Mouse (Mus musculus) CH12.LX (cell line): ENCODE measurements around the gene D1Ertd622e. TPM values are rescaled to one million over a fixed set of nuclear protein-coding genes. Genes with fewer than 3 reads are reported as not detected.
A peak's percentile ranks its signal among the peaks of the same experiment; 100 is the strongest.

Source experiments
- DNase-seq: peaks from one replicate; pipeline ENCODE4 v3.0.0-alpha.2; 2013; ENCODE audit errors: extremely low read depth
- H3K27ac ChIP-seq: 2 replicates; pipeline ENCODE4 v1.5.1; 2012; ENCODE audit warnings: low read depth, mild to moderate bottlenecking, control low read depth, moderate library complexity; ENCODE audit not compliant: insufficient read depth
- H3K27me3 ChIP-seq: replicated peaks from 2 replicates; pipeline ENCODE3; 2012; ENCODE audit warnings: inconsistent platforms
- H3K36me3 ChIP-seq, 2 experiments: replicated peaks in 1 of 2; 2 replicates each; pipeline versions ENCODE3 to v1.6.1; 2012; ENCODE audit warnings: inconsistent platforms in 1 of 2, low read length in 1 of 2, mild to moderate bottlenecking in 1 of 2, mixed read lengths in 1 of 2, moderate library complexity in 1 of 2; ENCODE audit not compliant: control insufficient read depth in 1 of 2, insufficient read depth in 1 of 2
- H3K4me1 ChIP-seq, 2 experiments: 2 replicates each; pipeline ENCODE4 v1.6.1; 2012; ENCODE audit warnings: inconsistent platforms in 1 of 2, moderate library complexity in 1 of 2; ENCODE audit not compliant: insufficient read depth in 2 of 2, control insufficient read depth in 1 of 2
- H3K4me2 ChIP-seq: 2 replicates; pipeline ENCODE4 v1.6.1; 2012; ENCODE audit warnings: low read depth, mild to moderate bottlenecking, control low read depth; ENCODE audit not compliant: poor library complexity, insufficient read depth, severe bottlenecking
- H3K4me3 ChIP-seq, 3 experiments: fragments of 150-350 bp in 1 of 3; sonication (generic) in 1 of 3; replicated peaks in 1 of 3; 2 replicates each; pipeline versions ENCODE3 to v1.5.1; 2011 to 2012; ENCODE audit warnings: low read depth in 2 of 3, low read length in 2 of 3, mild to moderate bottlenecking in 2 of 3, moderate library complexity in 2 of 3, control low read depth in 1 of 3, improper control_type of control experiment in 1 of 3, inconsistent platforms in 1 of 3, mixed read lengths in 1 of 3; ENCODE audit not compliant: poor library complexity in 1 of 3
- H3K79me2 ChIP-seq: replicated peaks from 2 replicates; pipeline ENCODE4 v1.6.1; 2012; ENCODE audit warnings: mild to moderate bottlenecking, moderate library complexity; ENCODE audit not compliant: control insufficient read depth, poor library complexity, insufficient read depth, severe bottlenecking; ENCODE audit errors: extremely low read depth
- H3K9ac ChIP-seq: 2 replicates; pipeline ENCODE4 v1.6.1; 2012; ENCODE audit warnings: low read depth, mild to moderate bottlenecking, control low read depth, moderate library complexity; ENCODE audit not compliant: insufficient read depth
- H3K9me3 ChIP-seq: replicated peaks from 2 replicates; pipeline ENCODE3; 2012; ENCODE audit warnings: low read length, inconsistent platforms, mixed read lengths
- BHLHE40 ChIP-seq: IDR thresholded peaks from 2 replicates; pipeline ENCODE4 v1.6.1; 2011; ENCODE audit warnings: mild to moderate bottlenecking, low read depth, low read length, improper control_type of control experiment
- CHD2 ChIP-seq: IDR thresholded peaks from 2 replicates; pipeline ENCODE4 v1.6.1; 2011; ENCODE audit warnings: low read length, improper control_type of control experiment
- ELF1 ChIP-seq: IDR thresholded peaks from 2 replicates; pipeline ENCODE4 v1.6.1; 2014; ENCODE audit warnings: low read depth, mild to moderate bottlenecking, inconsistent platforms, low read length, improper control_type of control experiment
- EP300 ChIP-seq: IDR thresholded peaks from 2 replicates; pipeline ENCODE4 v1.6.1; 2011; ENCODE audit warnings: low read length, improper control_type of control experiment
- ETS1 ChIP-seq: conservative IDR thresholded peaks from 2 replicates; pipeline ENCODE4 v1.6.1; 2012; ENCODE audit warnings: low read depth, mild to moderate bottlenecking, inconsistent platforms, low read length, improper control_type of control experiment, moderate library complexity
- IRF4 ChIP-seq: IDR thresholded peaks from 2 replicates; pipeline ENCODE4 v1.6.1; 2014; ENCODE audit warnings: low read depth, mild to moderate bottlenecking, inconsistent platforms, low read length, improper control_type of control experiment
- JUN ChIP-seq: IDR thresholded peaks from 2 replicates; pipeline ENCODE4 v1.6.1; 2011; ENCODE audit warnings: low read depth, mild to moderate bottlenecking, low read length, improper control_type of control experiment, moderate library complexity; ENCODE audit not compliant: insufficient read depth
- JUND ChIP-seq: conservative IDR thresholded peaks from 2 replicates; pipeline ENCODE4 v1.6.1; 2011; ENCODE audit warnings: low read depth, low read length, improper control_type of control experiment
- KAT2A ChIP-seq: IDR thresholded peaks from 2 replicates; pipeline ENCODE4 v1.6.1; 2012; ENCODE audit warnings: low read length, improper control_type of control experiment, inconsistent platforms; ENCODE audit not compliant: insufficient replicate concordance
- MAFK ChIP-seq: IDR thresholded peaks from 2 replicates; pipeline ENCODE4 v1.6.1; 2011; ENCODE audit warnings: low read length, improper control_type of control experiment; ENCODE audit not compliant: insufficient replicate concordance
- MAX ChIP-seq: IDR thresholded peaks from 2 replicates; pipeline ENCODE4 v1.6.1; 2011; ENCODE audit warnings: low read length, improper control_type of control experiment
- MAZ ChIP-seq: IDR thresholded peaks from 2 replicates; pipeline ENCODE4 v1.6.1; 2012; ENCODE audit warnings: low read depth, mild to moderate bottlenecking, inconsistent platforms, low read length, improper control_type of control experiment, moderate library complexity
- MEF2A ChIP-seq: IDR thresholded peaks from 2 replicates; pipeline ENCODE4 v1.6.1; 2014; ENCODE audit warnings: low read depth, mild to moderate bottlenecking, inconsistent platforms, low read length, improper control_type of control experiment, borderline replicate concordance
- MXI1 ChIP-seq: IDR thresholded peaks from 2 replicates; pipeline ENCODE4 v1.6.1; 2011; ENCODE audit warnings: mild to moderate bottlenecking, low read depth, low read length, improper control_type of control experiment
- MYC ChIP-seq: IDR thresholded peaks from 2 replicates; pipeline ENCODE4 v1.6.1; 2011; ENCODE audit warnings: low read depth, mild to moderate bottlenecking, improper control_type of control experiment, low read length
- NELFE ChIP-seq: IDR thresholded peaks from 2 replicates; pipeline ENCODE4 v1.6.1; 2011; ENCODE audit warnings: low read depth, low read length, improper control_type of control experiment
- PAX5 ChIP-seq: IDR thresholded peaks from 2 replicates; pipeline ENCODE4 v1.6.1; 2012; ENCODE audit warnings: low read length, inconsistent platforms, mixed read lengths
- RAD21 ChIP-seq: IDR thresholded peaks from 2 replicates; pipeline ENCODE4 v1.6.1; 2011; ENCODE audit warnings: low read depth, mild to moderate bottlenecking, low read length, improper control_type of control experiment, moderate library complexity
- RCOR1 ChIP-seq: conservative IDR thresholded peaks from 2 replicates; pipeline ENCODE4 v1.6.1; 2012; ENCODE audit warnings: low read depth, mild to moderate bottlenecking, inconsistent platforms, low read length, improper control_type of control experiment
- TBP ChIP-seq: conservative IDR thresholded peaks from 2 replicates; pipeline ENCODE4 v1.6.1; 2011; ENCODE audit warnings: low read depth, low read length, improper control_type of control experiment
- TCF12 ChIP-seq: IDR thresholded peaks from 2 replicates; pipeline ENCODE4 v1.6.1; 2014; ENCODE audit warnings: low read depth, mild to moderate bottlenecking, inconsistent platforms, low read length, improper control_type of control experiment
- UBTF ChIP-seq: IDR thresholded peaks from 2 replicates; pipeline ENCODE4 v1.6.1; 2012; ENCODE audit warnings: low read depth, mild to moderate bottlenecking, inconsistent platforms, low read length, improper control_type of control experiment, moderate library complexity
- USF2 ChIP-seq: conservative IDR thresholded peaks from 2 replicates; pipeline ENCODE4 v1.6.1; 2011; ENCODE audit warnings: low read depth, low read length, improper control_type of control experiment
- ZC3H11A ChIP-seq: IDR thresholded peaks from 2 replicates; pipeline ENCODE4 v1.6.1; 2012; ENCODE audit warnings: low read depth, mild to moderate bottlenecking, inconsistent platforms, low read length, improper control_type of control experiment
- ZKSCAN1 ChIP-seq: IDR thresholded peaks from 2 replicates; pipeline ENCODE4 v1.6.1; 2012; ENCODE audit warnings: low read depth, inconsistent platforms, low read length, improper control_type of control experiment, borderline replicate concordance
- ZNF384 ChIP-seq: IDR thresholded peaks from 2 replicates; pipeline ENCODE4 v1.6.1; 2012; ENCODE audit warnings: low read depth, low read length, improper control_type of control experiment, inconsistent platforms
- dilution Hi-C: fragments of 300-500 bp; cut with MboI; formaldehyde crosslinking; loops from 2 replicates; pipeline ENCODE4 v1.14.3; 2020; ENCODE audit warnings: low sequenced_read_pairs; ENCODE audit not compliant: extremely low pct_unique_long_range_greater_than_20kb, extremely low pct_ligation_motif_present
- in situ Hi-C: fragments of 300-500 bp; cut with MboI; formaldehyde crosslinking; loops from 3 replicates; pipeline ENCODE4 v1.14.3; 2019; ENCODE audit warnings: low sequenced_read_pairs, low pct_ligation_motif_present, low pct_unique_long_range_greater_than_20kb, mixed read lengths
- polyA plus RNA-seq: library from polyadenylated mRNA; unstranded; fragments of >175 nt; gene quantifications from 2 replicates; pipeline ENCODE4 v1.2.1, GENCODE M21; 2012; ENCODE audit warnings: low read depth; ENCODE audit not compliant: insufficient read length
- total RNA-seq, 2 experiments: library from RNA; depleted of rRNA; stranded (reverse); fragments of 300-350 nt in 1 of 2; fragments of >200 nt in 1 of 2; gene quantifications; 2 replicates each; pipeline ENCODE4 v1.2.3; 2012 to 2014

Gene D1Ertd622e
- total and polyA plus RNA-seq, 3 experiments, result 9.0 to 27.3 (median 22.1) TPM

- no peaks in the 10 kb centered on the region for H3K79me2 ChIP-seq
- H3K9me3 ChIP-seq, result no peaks in the 10 kb centered on the region
- H3K9ac ChIP-seq, result no peak overlapping the region
- no peak for TF ChIP-seq RCOR1
- TF ChIP-seq BHLHE40, result peak; percentile 47; the same call in 1 of the 2 replicates
- no peak for TF ChIP-seq CHD2
- TF ChIP-seq TCF12, result no peak
- no peak for TF ChIP-seq UBTF
- no peak for TF ChIP-seq MAZ
- TF ChIP-seq MXI1, result no peak
- TF ChIP-seq TBP, result 0 out of 2 replicates have a peak, but pooled peaks have one; percentile 26
- TF ChIP-seq NELFE, result no peak
- TF ChIP-seq MAX, result no peak
- TF ChIP-seq ETS1, result peak; percentile 50
- TF ChIP-seq PAX5, result no peak
- TF ChIP-seq IRF4, result peak; percentile 49
- TF ChIP-seq ELF1, result no peak
- peak; percentile 97 for TF ChIP-seq ZNF384
- TF ChIP-seq ZC3H11A, result no peak
- no peak for TF ChIP-seq JUN
- no peak for TF ChIP-seq KAT2A
- TF ChIP-seq RAD21, result no peak
- TF ChIP-seq EP300, result no peak; the same call in 1 of the 2 replicates
- no peak for TF ChIP-seq MAFK
- no peak for TF ChIP-seq MEF2A
- TF ChIP-seq, all 38 proteins: peak for 5
- no peak overlapping the region for H3K4me3 ChIP-seq
- dilution Hi-C loops, result no loop called here
- no peak overlapping the region for H3K27ac ChIP-seq
- peak; percentile 86 for DNase-seq
- no peaks in the 10 kb centered on the region for H3K27me3 ChIP-seq
- in situ Hi-C loops, result no loop called here
- peak overlapping the region; percentile 96; the same call in 1 of the 2 replicates for H3K4me2 ChIP-seq
- no peaks in the 10 kb centered on the region for H3K36me3 ChIP-seq
- H3K4me1 ChIP-seq, result peaks cover 0 to 32% of the 10 kb centered on the region in 2 experiments; a peak in 2 of 4 replicates
Observed at GRCm38 (mm10) chr1:97580270-97580669, 81.6 kb downstream of the D1Ertd622e start.

DNA sequence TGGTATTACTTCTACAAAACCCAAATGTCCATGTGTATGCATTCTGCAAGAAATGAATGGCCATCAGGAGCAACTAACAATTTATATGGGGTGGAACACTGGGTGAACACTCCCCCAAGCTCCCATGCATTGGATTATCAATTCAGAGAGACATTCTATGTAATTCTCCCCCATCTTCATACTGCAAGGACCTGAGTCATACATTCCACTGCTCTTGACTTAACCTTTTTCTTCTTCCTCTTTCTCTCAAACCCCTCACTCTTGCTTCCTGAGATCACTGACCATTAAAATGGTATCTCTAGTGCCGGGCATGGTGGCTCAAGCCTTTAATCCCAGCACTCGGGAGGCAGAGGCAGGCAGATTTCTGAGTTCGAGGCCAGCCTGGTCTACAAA is 83.9 kb downstream of the D1Ertd622e start:
- DNase-seq, result peak; percentile 39
- Histone ChIP-seq H3K9ac (no peak overlapping the region), H3K27ac (no peak overlapping the region), H3K79me2 (no peaks in the 10 kb centered on the region), H3K4me3 (no peak overlapping the region), H3K36me3 (no peaks in the 10 kb centered on the region), H3K4me1 (peaks cover 0 to 19% of the 10 kb centered on the region in 2 experiments; a peak in 2 of 4 replicates), H3K9me3 (no peaks in the 10 kb centered on the region), H3K27me3 (no peaks in the 10 kb centered on the region), H3K4me2 (no peak overlapping the region)
- TF ChIP-seq KAT2A (no peak), CHD2 (no peak), JUN (peak; percentile 55), JUND (peak; percentile 76), ZNF384 (peak; percentile 21; the same call in 1 of the 2 replicates), EP300 (peak; percentile 71; the same call in 1 of the 2 replicates), MXI1 (no peak), IRF4 (peak; percentile 44), PAX5 (no peak), MYC (no peak), ZKSCAN1 (no peak), USF2 (no peak)
- dilution Hi-C loops, result no loop called here
- in situ Hi-C loops, result no loop called here
